24 mouse cellular contexts compared by ENCODE assay signal in genomic region chr9:25191612-25192011, GRCm38 (mm10). TPM values are rescaled to one million over a fixed set of nuclear protein-coding genes. Genes with fewer than 3 reads are reported as not detected.
DNase-seq lines count a peak whose midpoint lies in the region; ATAC-seq and TF ChIP-seq lines count a peak whose summit lies in the region.
"Had no signal": no experiment of that assay in that cellular context is flagged by ENCODE, and none has a peak within 500 bp of the region (broad histone marks: within the 10 kb centered on the region; RNA-seq: fewer than 3 reads in every experiment).

No protein-coding gene starts in this region.

- no peaks in the 10 kb centered on the region for H3K9me3 ChIP-seq in embryonic facial prominence, embryonic 10.5 days
- no peaks in the 10 kb centered on the region for H3K9me3 ChIP-seq in midbrain, embryonic 14.5 days (ENCODE audit: control insufficient read depth, low read length)
- H3K9me3 ChIP-seq: embryonic facial prominence, embryonic 12.5 days; forebrain, embryonic 15.5 days; hindbrain, embryonic 12.5 days; intestine, embryonic 15.5 days; limb, embryonic 10.5 days; neural tube, embryonic 13.5 days had no signal

- H3K4me3 ChIP-seq in left cerebral cortex, adult 2 months = no peak overlapping the region
- H3K4me3 ChIP-seq in embryonic facial prominence, embryonic 10.5 days = no peak overlapping the region
- H3K4me3 ChIP-seq in midbrain, embryonic 14.5 days (replicated peaks; ENCODE audit: low read depth, low read length) = no peak overlapping the region
- H3K4me3 ChIP-seq: embryonic facial prominence, embryonic 12.5 days; erythroblast, embryonic 14.5 days; forebrain, embryonic 15.5 days; heart, embryonic 12.5 days; hindbrain, embryonic 12.5 days; intestine, embryonic 15.5 days; limb, embryonic 10.5 days; neural tube, embryonic 13.5 days had no signal

- H3K9ac ChIP-seq in midbrain, embryonic 14.5 days (replicated peaks; ENCODE audit: low read length) = no peak overlapping the region
- H3K9ac ChIP-seq: embryonic facial prominence, embryonic 12.5 days; forebrain, embryonic 15.5 days; heart, embryonic 12.5 days; hindbrain, embryonic 12.5 days; intestine, embryonic 15.5 days; neural tube, embryonic 13.5 days had no signal

- H3K36me3 ChIP-seq in embryonic facial prominence, embryonic 10.5 days (replicated peaks) = no peaks in the 10 kb centered on the region
- no peaks in the 10 kb centered on the region for H3K36me3 ChIP-seq in midbrain, embryonic 14.5 days (ENCODE audit: control insufficient read depth, insufficient read depth, low read length)
- H3K36me3 ChIP-seq: embryonic facial prominence, embryonic 12.5 days; forebrain, embryonic 15.5 days; heart, embryonic 12.5 days; hindbrain, embryonic 12.5 days; intestine, embryonic 15.5 days; limb, embryonic 10.5 days; neural tube, embryonic 13.5 days had no signal

- intact Hi-C loops in left cerebral cortex, adult 2 months (cut with DNase I) = no loop called here
- intact Hi-C loops in left cerebral cortex, postnatal 36 days (cut with DNase I) = no loop called here

- H3K4me1 ChIP-seq in embryonic facial prominence, embryonic 10.5 days = no peaks in the 10 kb centered on the region
- H3K4me1 ChIP-seq in midbrain, embryonic 14.5 days (ENCODE audit: control insufficient read depth, insufficient read depth, low read length) = no peaks in the 10 kb centered on the region
- H3K4me1 ChIP-seq: embryonic facial prominence, embryonic 12.5 days; forebrain, embryonic 15.5 days; heart, embryonic 12.5 days; hindbrain, embryonic 12.5 days; intestine, embryonic 15.5 days; limb, embryonic 10.5 days; neural tube, embryonic 13.5 days had no signal

- ATAC-seq in CD4-positive, CD25-positive, alpha-beta regulatory T cell, adult 4 months = peak; percentile 59
- ATAC-seq in granulocyte monocyte progenitor cell, adult 5-6 weeks (replicated peaks; ENCODE audit: poor library complexity, severe bottlenecking) = peak; percentile 68
- no peak for ATAC-seq in midbrain, embryonic 14.5 days (ENCODE audit: low FRiP score, low TSS enrichment)
- ATAC-seq: forebrain, embryonic 15.5 days; intestine, embryonic 15.5 days had no signal

- H3K4me2 ChIP-seq in midbrain, embryonic 14.5 days (ENCODE audit: low read length) = no peak overlapping the region
- H3K4me2 ChIP-seq: embryonic facial prominence, embryonic 12.5 days; forebrain, embryonic 15.5 days; heart, embryonic 12.5 days; hindbrain, embryonic 12.5 days; intestine, embryonic 15.5 days; neural tube, embryonic 13.5 days had no signal

- H3K27ac ChIP-seq in left cerebral cortex, adult 2 months = peak overlapping the region; percentile 53
- no peak overlapping the region for H3K27ac ChIP-seq in embryonic facial prominence, embryonic 10.5 days (replicated peaks)
- no peak overlapping the region for H3K27ac ChIP-seq in midbrain, embryonic 14.5 days (replicated peaks; ENCODE audit: low read depth, low read length)
- H3K27ac ChIP-seq: embryonic facial prominence, embryonic 12.5 days; forebrain, embryonic 15.5 days; hindbrain, embryonic 12.5 days; intestine, embryonic 15.5 days; limb, embryonic 10.5 days; neural tube, embryonic 13.5 days had no signal

- 83% methylated on average over 2 of the region's 2 CpGs for WGBS in embryonic facial prominence, embryonic 10.5 days
- WGBS in midbrain, embryonic 14.5 days = 82% methylated on average over 2 of the region's 2 CpGs

- no peak for DNase-seq in left cerebral cortex, adult 2 months (ENCODE audit: extremely low spot score in 1 of 2, low spot score in 2 of 2)
- no peak for DNase-seq in left cerebral cortex, postnatal 36 days (ENCODE audit: low spot score in 2 of 2)
- peak; percentile 11 to 21 for DNase-seq in natural killer cell, adult 2 months (ENCODE audit: low spot score in 2 of 2)
- no peak for DNase-seq in cerebellum, postnatal 4 days (ENCODE audit: low spot score in 2 of 2)
- DNase-seq in embryonic facial prominence, embryonic 10.5 days (ENCODE audit: low spot score) = no peak
- DNase-seq in midbrain, embryonic 14.5 days = no peak
- DNase-seq: adrenal gland, postnatal 25 days; cerebellum, adult 11 months; cerebellum, postnatal 25 days; gastrocnemius, postnatal 36 days; heart, postnatal 14 days; kidney, adult 9 months; kidney, postnatal 25 days; lung, adult 18-20 months had no signal

- H3K27me3 ChIP-seq in embryonic facial prominence, embryonic 10.5 days (replicated peaks; ENCODE audit: low read depth, poor library complexity, severe bottlenecking) = no peaks in the 10 kb centered on the region
- no peaks in the 10 kb centered on the region for H3K27me3 ChIP-seq in midbrain, embryonic 14.5 days (ENCODE audit: control insufficient read depth, insufficient read depth, low read length)
- H3K27me3 ChIP-seq: embryonic facial prominence, embryonic 12.5 days; forebrain, embryonic 15.5 days; heart, embryonic 12.5 days; hindbrain, embryonic 12.5 days; intestine, embryonic 15.5 days; neural tube, embryonic 13.5 days had no signal

- TF ChIP-seq CTCF in left cerebral cortex, adult 2 months (IDR thresholded peaks at IDR 0.05) = no peak

RNA-seq across cellular contexts. Expression of gene Herpud2, which starts 40.0 kb away (rescaled TPM):
- 10 to 100 TPM; 49.6 to 51.0 TPM for total RNA-seq in left cerebral cortex, adult 2 months (2021)
- total RNA-seq in left cerebral cortex, postnatal 36 days (2021) = 10 to 100 TPM; 53.5 to 53.8 TPM
- polyA plus RNA-seq in CD4-positive, CD25-positive, alpha-beta regulatory T cell, adult 4 months (2017; shearing (Covaris generic)) = 10 to 100 TPM; 11.0 to 15.3 TPM
- total RNA-seq in granulocyte monocyte progenitor cell, adult 5-6 weeks (2014; fragmentation: Nextera tagmentation) = 24.0 and 28.3 TPM in 2 replicates
- 14.9 and 17.1 TPM in 2 replicates for total RNA-seq in granulocyte monocyte progenitor cell, adult 5-6 weeks (2017)
- 23.0 and 23.5 TPM in 2 replicates for polyA plus RNA-seq in embryonic facial prominence, embryonic 10.5 days (2016; fragmentation: Nextera tagmentation; extraction: Ambion mirVana)
- 30.6 and 40.7 TPM in 2 replicates for polyA plus RNA-seq in midbrain, embryonic 14.5 days (2014; fragmentation: Nextera tagmentation; extraction: Ambion mirVana)

Comparison
In these comparisons a context has a peak if more than half of its experiments do, and no peak if none do; other contexts are left out.
1. DNase-seq: peak in natural killer cell, adult 2 months (2 of 2); none in left cerebral cortex, adult 2 months (0 of 2), left cerebral cortex, postnatal 36 days (0 of 2), cerebellum, postnatal 4 days (0 of 2), embryonic facial prominence, embryonic 10.5 days (single experiment) and midbrain, embryonic 14.5 days (single experiment).